Mouse (Mus musculus): ENCODE measurements around the gene Rad23b.
"Not testable (repeated sequence)": the region's sequence is repeated elsewhere in the genome, so short reads cannot be mapped to it uniquely, and the experiment has no call there.

Rad23b gene

GRCm38 (mm10) chr4:55349452-55350218, at the start of gene Rad23b:
TSS of gene Rad23b (plus strand) at chr4:55350043.
- DNase-seq (ENCODE audit: low read depth, low spot score): peak; percentile 97

GRCm38 (mm10) chr4:55304121-55304520, 45.7 kb upstream of the Rad23b start:
- no peak for DNase-seq (ENCODE audit: low read depth, low spot score)

- no peak for DNase-seq (ENCODE audit: low read depth, low spot score)
Observed at GRCm38 (mm10) chr4:55306636-55307035, 43.2 kb upstream of the Rad23b start.

DNA sequence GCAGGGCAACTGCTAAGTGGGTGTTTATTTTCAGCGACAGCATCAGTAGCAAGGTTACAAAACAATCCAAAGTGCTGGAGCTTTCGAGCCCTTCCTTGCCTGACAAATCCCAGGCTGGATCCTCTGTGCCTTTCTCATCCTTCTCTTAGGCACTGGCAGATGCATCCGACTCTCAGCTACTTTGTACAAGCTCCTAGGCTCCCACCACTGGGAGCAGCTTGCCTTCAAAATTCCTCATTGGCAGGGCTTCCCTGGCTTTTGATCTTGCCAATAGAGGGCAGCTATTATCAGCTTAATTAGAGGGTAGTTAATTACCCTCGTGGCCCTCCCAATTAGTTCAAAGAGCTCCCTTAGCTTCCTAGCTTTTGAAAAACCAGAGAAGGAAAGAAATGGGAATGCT, 33.1 kb upstream of the Rad23b start:
- no peak for DNase-seq (ENCODE audit: low read depth, low spot score)

GRCm38 (mm10) chr4:55318350-55318749, 31.5 kb upstream of the Rad23b start:
- DNase-seq (ENCODE audit: low read depth, low spot score): not testable (repeated sequence)

- DNase-seq (ENCODE audit: low read depth, low spot score): no peak
Observed at GRCm38 (mm10) chr4:55325786-55326518, 23.9 kb upstream of the Rad23b start.

DNA sequence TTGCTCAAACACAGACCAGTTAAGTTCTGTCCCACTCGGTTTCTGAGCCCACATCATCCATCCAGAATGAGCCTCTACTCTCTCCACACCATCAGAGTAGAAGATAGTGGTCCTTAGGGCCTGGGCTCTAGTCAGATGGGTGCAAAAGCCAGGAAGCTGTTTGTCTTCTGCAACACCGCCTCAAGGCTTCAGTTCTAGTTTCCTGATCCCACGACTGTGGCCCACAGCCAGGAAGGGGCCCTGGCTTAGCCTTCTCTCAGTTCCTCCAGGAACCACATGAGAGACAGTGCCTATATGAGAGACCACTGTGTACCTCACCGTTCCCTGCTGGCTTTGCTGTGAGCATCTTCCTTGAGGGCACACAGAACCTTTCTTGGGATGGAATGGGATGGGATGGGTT, 22.3 kb upstream of the Rad23b start:
- no peak for DNase-seq (ENCODE audit: low read depth, low spot score)

GRCm38 (mm10) chr4:55328471-55328870, 21.4 kb upstream of the Rad23b start:
- no peak for DNase-seq (ENCODE audit: low read depth, low spot score)

DNA sequence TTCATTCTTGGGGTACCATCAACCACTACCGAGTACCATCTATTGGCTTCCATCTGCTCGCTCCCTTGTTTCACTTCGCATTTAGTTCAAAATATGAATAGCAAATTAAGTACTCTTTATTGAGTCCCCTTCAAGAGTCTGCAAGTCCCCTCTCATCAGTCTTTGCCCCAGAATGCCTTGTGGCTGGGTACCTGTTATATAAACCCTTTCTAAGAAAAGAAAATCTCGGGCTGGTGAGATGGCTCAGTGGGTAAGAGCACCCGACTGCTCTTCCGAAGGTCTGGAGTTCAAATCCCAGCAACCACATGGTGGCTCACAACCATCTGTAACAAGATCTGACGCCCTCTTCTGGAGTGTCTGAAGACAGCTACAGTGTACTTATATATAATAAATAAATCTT, 20.9 kb upstream of the Rad23b start:
- not testable (repeated sequence) for DNase-seq (ENCODE audit: low read depth, low spot score)

DNA sequence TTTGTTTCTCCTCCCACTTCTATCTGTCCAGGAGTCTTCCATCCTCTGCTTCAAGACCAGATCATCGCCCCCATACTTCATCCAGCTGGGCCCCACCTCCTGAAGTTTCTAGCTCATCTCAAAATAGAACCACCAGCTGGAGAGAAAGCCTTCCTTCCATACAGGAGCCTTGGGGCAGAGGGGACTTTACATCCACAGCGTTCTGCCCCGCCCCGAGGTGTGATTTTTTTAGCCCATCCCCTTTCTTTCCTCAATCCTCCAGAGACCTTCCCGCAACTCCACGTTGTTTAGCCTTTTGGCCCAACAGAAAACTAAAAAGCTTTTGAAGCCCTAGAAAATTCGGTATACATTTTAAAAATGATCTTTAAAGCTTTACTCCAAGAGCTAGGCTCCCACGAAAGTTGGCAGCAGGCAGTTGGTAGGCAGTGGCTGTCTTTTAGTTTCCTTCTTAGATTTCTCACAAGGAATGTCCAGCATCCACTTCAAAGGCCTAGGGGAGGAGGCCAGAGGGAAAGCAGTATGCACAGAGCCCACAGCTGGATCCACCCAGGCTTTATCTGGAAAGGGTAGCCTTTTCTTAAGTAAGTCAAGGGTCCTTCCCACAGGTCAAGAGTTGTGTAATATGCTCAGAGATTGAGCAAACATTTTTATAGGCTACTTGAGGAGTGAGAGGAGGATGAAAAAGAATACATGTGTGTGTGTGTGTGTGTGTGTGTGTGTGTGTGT, 20.1 kb upstream of the Rad23b start:
- no peak for DNase-seq (ENCODE audit: low read depth, low spot score)

DNA sequence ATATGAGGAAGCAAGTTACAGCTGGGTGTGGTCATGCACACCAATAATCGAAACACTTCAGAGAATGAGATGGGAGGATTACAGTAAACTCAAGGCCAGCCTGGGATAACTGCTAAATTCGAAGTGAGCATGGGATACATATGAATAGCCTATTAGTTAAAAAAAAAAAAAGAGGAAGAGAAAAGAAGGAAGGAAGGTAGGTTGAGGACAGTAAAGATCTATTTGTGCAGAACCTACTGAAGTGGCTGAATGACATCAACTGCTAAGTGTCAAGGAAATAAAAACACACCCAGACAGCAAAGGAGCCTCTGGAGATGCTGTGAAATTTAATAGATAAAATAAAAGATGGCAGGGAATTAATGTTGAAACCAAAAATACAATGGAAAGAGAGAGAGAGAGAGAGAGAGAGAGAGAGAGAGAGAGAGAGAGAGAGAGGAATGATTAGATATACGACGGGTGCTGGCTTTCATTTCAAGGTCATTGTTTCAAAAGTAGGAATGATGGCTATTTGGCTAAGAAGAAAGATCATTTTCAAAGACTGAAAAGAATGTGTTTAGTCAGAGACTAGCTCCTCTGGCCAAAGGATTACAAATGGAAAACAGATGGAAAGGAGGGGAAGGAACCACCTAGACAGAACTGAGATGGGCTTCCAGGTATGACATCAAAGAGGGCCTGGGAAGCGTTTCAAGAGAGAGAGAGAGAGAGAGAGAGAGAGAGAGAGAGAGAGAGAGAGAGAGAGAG, 14.6 kb upstream of the Rad23b start:
- no peak for DNase-seq (ENCODE audit: low read depth, low spot score)

DNA sequence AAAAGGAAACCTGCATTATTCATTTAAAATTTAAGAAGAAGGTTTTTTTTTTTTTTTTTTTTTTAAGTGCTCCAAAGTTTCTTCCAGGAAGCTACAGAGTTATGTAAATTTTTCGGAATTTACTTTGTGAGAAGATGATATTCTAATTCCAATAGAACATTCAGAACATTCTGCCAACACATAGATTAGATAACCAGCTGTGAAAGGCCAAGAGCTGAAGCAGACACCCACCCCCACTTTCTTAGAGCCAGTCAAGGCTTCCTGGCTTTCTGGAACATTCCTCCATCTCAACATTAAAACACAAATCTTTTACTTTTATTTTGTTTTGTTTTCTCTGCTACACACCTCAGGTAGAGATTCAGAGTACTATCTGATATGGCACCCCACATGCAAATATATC, 10.9 kb upstream of the Rad23b start:
- DNase-seq (ENCODE audit: low read depth, low spot score): no peak

GRCm38 (mm10) chr4:55339388-55339787, 10.5 kb upstream of the Rad23b start:
- no peak for DNase-seq (ENCODE audit: low read depth, low spot score)

DNA sequence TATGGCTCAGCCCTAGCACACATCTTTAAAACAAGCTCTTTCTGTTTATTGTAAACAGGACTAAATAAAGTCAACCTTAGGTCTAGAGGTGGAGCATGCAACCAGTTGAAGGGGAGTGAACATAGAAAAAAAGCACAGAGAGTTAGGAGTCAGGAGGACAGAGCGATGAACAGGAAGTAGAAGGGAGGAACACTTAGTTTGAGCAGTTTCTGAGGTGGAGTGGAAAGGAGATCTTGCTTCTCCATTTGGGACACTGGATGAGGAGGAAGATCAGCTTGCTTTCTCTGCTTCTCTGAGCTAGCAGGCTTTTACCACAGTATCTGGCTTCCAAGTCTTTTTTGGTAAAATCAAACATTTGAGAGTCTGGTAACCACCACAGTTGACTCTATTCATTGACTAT, 8.0 kb upstream of the Rad23b start:
- no peak for DNase-seq (ENCODE audit: low read depth, low spot score)

DNA sequence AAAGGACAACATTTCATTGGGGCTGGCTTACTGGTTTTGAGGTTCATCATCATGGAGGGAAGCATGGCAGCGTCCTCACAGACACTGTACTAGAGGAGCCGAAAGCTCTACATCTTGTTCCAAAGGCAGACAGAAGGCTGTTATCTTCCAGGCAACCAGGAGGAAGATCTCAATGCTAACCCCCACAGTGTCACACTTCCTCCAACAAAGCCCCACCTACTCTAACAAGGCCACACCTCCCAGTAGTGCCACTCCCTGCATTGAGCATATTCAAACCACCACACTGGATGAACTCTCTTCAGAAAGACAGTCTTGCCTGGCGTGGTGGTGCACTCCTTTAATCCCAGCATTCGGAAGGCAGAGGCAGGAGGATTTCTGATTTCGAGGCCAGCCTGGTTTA, 7.2 kb upstream of the Rad23b start:
- DNase-seq (ENCODE audit: low read depth, low spot score): peak; percentile 42

- no peak for DNase-seq (ENCODE audit: low read depth, low spot score)
Observed at GRCm38 (mm10) chr4:55343287-55343686, 6.6 kb upstream of the Rad23b start.

DNA sequence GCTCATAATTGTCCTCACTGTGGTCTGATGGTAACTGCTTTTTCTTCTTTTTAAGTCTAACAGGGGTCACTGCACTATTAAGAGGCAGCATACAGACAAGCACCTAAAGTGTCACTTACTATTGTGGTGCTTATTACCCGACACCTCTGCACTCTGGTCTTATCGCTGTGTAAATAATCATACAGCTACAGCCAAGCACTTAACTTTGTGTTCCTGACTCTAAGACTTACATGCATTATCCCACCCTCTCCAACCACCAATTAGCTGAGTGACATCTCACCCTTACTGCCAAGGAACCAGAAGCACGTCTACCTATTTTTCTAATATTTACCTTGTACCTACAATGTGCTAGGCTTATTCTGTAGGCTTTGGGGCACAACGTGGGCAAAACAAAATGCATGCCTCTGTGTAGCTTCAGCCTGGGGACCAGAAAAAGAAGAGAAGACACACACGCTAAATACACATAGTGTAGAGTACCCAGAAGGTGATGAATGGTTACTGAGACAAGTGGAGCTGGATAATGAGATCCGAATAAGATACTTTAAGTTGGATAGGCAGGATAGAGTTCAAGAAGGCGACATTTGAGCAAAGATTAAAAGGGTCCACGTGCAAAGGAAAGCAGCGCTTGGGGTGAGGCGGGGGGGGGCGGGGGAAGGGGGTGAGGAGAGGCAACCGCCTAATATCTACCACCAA, 938 bp upstream of the Rad23b start:
- no peak for DNase-seq (ENCODE audit: low read depth, low spot score)

DNA sequence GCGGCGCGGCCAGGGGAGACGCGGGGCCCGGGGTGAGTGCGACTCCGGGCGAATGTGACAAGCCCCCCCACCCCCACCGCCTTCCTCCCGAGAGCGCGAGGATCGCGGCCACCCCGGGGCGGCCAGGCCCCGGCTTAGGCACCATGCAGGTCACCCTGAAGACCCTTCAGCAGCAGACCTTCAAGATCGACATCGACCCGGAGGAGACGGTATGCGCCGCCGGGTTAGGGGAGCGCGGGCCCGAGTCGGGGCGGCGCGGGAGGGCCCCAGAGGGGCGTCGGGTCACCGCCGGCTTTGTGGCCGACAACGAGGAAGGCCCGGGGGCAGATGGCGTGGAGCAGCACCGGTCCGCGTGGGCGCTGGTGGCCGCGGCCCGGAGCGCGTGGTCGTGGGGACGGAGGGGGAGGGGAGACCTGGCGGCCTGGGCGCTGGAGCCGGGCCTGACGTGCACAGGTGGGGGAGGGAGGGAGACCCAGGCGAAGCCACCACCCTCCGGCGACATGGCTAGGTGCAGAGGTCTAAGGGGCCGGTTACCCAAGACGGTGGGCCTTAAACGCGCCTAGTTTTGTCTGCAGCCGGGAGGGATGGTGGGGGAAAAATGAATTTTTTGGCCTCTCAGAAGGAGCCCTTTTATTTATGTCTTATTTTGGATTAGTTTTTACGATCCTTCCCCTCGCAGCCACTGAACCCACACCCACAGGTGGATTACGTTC, 532 bp downstream of the Rad23b start:
- DNase-seq (ENCODE audit: low read depth, low spot score): no peak

GRCm38 (mm10) chr4:55351037-55351436, 1.2 kb downstream of the Rad23b start:
- DNase-seq (ENCODE audit: low read depth, low spot score): no peak

GRCm38 (mm10) chr4:55351860-55352259, 2.0 kb downstream of the Rad23b start:
- no peak for DNase-seq (ENCODE audit: low read depth, low spot score)

GRCm38 (mm10) chr4:55354038-55354437, 4.2 kb downstream of the Rad23b start:
- no peak for DNase-seq (ENCODE audit: low read depth, low spot score)
